Mouse (Mus musculus) limb, embryonic 11.5 days (tissue): ENCODE results near the gene Nwd1. TPM values are rescaled to one million over a fixed set of nuclear protein-coding genes. Genes with fewer than 3 reads are reported as not detected.

Experiments used
- ATAC-seq: fragments of 200-750 bp; cut with Nextera tagmentation; 2 replicates; pipeline ENCODE4 v1.8.0; 2017; ENCODE audit warnings: low read depth; ENCODE audit not compliant: insufficient number of reproducible peaks, low FRiP score, low TSS enrichment
- DNase-seq: peaks from one replicate; pipeline ENCODE4 v3.0.0-alpha.2; 2015; ENCODE audit warnings: low spot score
- H3K27ac ChIP-seq: fragments of 300-500 bp; sonication (generic); replicated peaks from 2 replicates; pipeline ENCODE4 v1.5.1; 2014; ENCODE audit warnings: low read depth, mild to moderate bottlenecking, low read length
- H3K27me3 ChIP-seq: fragments of 300-500 bp; sonication (generic); 2 replicates; pipeline ENCODE4 v1.6.1; 2014; ENCODE audit warnings: mild to moderate bottlenecking, low read length, mixed read lengths; ENCODE audit not compliant: control insufficient read depth, insufficient read depth
- H3K36me3 ChIP-seq: fragments of 300-500 bp; sonication (generic); 2 replicates; pipeline ENCODE4 v1.6.1; 2014; ENCODE audit warnings: mild to moderate bottlenecking, low read length, moderate library complexity, mixed read lengths; ENCODE audit not compliant: control insufficient read depth, insufficient read depth
- H3K4me1 ChIP-seq: fragments of 300-500 bp; sonication (generic); 2 replicates; pipeline ENCODE4 v1.6.1; 2014; ENCODE audit warnings: low read length, mixed read lengths; ENCODE audit not compliant: control insufficient read depth, insufficient read depth
- H3K4me2 ChIP-seq: fragments of 300-500 bp; sonication (generic); 2 replicates; pipeline ENCODE4 v1.6.1; 2014; ENCODE audit warnings: low read depth, mild to moderate bottlenecking, moderate library complexity; ENCODE audit not compliant: severe bottlenecking
- H3K4me3 ChIP-seq: fragments of 300-500 bp; sonication (generic); 2 replicates; pipeline ENCODE4 v1.5.1; 2014; ENCODE audit warnings: low read depth, low read length
- H3K9ac ChIP-seq: fragments of 300-500 bp; sonication (generic); 2 replicates; pipeline ENCODE4 v1.6.1; 2014; ENCODE audit warnings: mild to moderate bottlenecking, low read length
- H3K9me3 ChIP-seq: fragments of 300-500 bp; sonication (generic); 2 replicates; pipeline ENCODE4 v1.6.1; 2016; ENCODE audit warnings: low read length; ENCODE audit not compliant: control insufficient read depth
- WGBS: fragments of 180-500 bp; shearing (Covaris S2); extraction: QIAGEN DNeasy Blood & Tissue Kit; methylation state at CpG from one replicate; pipeline ENCODE4 v1.1.7; 2014; 5-methylcytosine and 5-hydroxymethylcytosine counted together
- polyA plus RNA-seq: library from polyadenylated mRNA; unstranded; fragments of >200 nt; fragmentation: Nextera tagmentation; extraction: Ambion mirVana; gene quantifications from 2 replicates; pipeline ENCODE4 v1.2.1, GENCODE M21; 2014

The Nwd1 gene
- polyA plus RNA-seq = 0.03 TPM in 1 of 2 replicates, not detected in the other

GRCm38 (mm10) chr8:72646060-72646767 is at the start of gene Nwd1:
Gene Nwd1 (plus strand): TSS chr8:72646711.
- WGBS = 72% methylated on average over 11 of the region's 11 CpGs
- Histone ChIP-seq H3K27ac (no peak within 1 kb of the TSS), H3K4me3 (no peak within 1 kb of the TSS), H3K9ac (no peak within 1 kb of the TSS), H3K36me3 (no peaks in the 10 kb centered on the region), H3K4me2 (no peak within 1 kb of the TSS), H3K4me1 (no peaks in the 10 kb centered on the region), H3K27me3 (no peaks in the 10 kb centered on the region), H3K9me3 (no peaks in the 10 kb centered on the region)
- DNase-seq = no peak
- ATAC-seq = no peak

- ATAC-seq = 0 out of 2 replicates have a peak, but pooled peaks have one; percentile 62
Observed at GRCm38 (mm10) chr8:72642885-72643284, 3.6 kb upstream of the Nwd1 start.

GRCm38 (mm10) chr8:72644601-72645000 is 1.9 kb upstream of the Nwd1 start:
- H3K27me3 ChIP-seq = no peaks in the 10 kb centered on the region
- DNase-seq (no peak), ATAC-seq (no peak)
- no peaks in the 10 kb centered on the region for H3K4me1 ChIP-seq
- H3K9me3 ChIP-seq = no peaks in the 10 kb centered on the region
- no peak overlapping the region for H3K4me2 ChIP-seq
- H3K36me3 ChIP-seq = no peaks in the 10 kb centered on the region
- H3K27ac ChIP-seq = no peak overlapping the region
- 64% methylated on average over 4 of the region's 4 CpGs for WGBS
- no peak overlapping the region for H3K9ac ChIP-seq
- no peak overlapping the region for H3K4me3 ChIP-seq

More at GRCm38 (mm10) chr8:72642885-72643284, 3.6 kb upstream of the Nwd1 start:
- Histone ChIP-seq H3K9me3 (no peaks in the 10 kb centered on the region), H3K27ac (no peak overlapping the region), H3K4me1 (no peaks in the 10 kb centered on the region), H3K27me3 (no peaks in the 10 kb centered on the region), H3K9ac (no peak overlapping the region), H3K36me3 (no peaks in the 10 kb centered on the region), H3K4me2 (no peak overlapping the region), H3K4me3 (no peak overlapping the region)
- WGBS = 88% methylated on average over 1 of the region's 1 CpGs
- DNase-seq = no peak

- Histone ChIP-seq H3K27ac (no peak overlapping the region), H3K4me1 (no peaks in the 10 kb centered on the region), H3K36me3 (no peaks in the 10 kb centered on the region), H3K9me3 (no peaks in the 10 kb centered on the region), H3K9ac (no peak overlapping the region), H3K4me2 (no peak overlapping the region), H3K4me3 (no peak overlapping the region), H3K27me3 (no peaks in the 10 kb centered on the region)
- WGBS = 79% methylated on average over 5 of the region's 5 CpGs
- ATAC-seq (no peak), DNase-seq (no peak)
Observed at GRCm38 (mm10) chr8:72646768-72647143, 245 bp downstream of the Nwd1 start.

- Histone ChIP-seq H3K9ac (no peak overlapping the region), H3K4me3 (no peak overlapping the region), H3K9me3 (no peaks in the 10 kb centered on the region), H3K4me2 (no peak overlapping the region), H3K27ac (no peak overlapping the region), H3K27me3 (no peaks in the 10 kb centered on the region), H3K36me3 (no peaks in the 10 kb centered on the region), H3K4me1 (no peaks in the 10 kb centered on the region)
- 95% methylated on average over 2 of the region's 2 CpGs for WGBS
- DNase-seq = no peak
- ATAC-seq = no peak
Observed at GRCm38 (mm10) chr8:72650697-72651096, 4.2 kb downstream of the Nwd1 start.

- no peak overlapping the region for H3K4me3 ChIP-seq
- no peak overlapping the region for H3K9ac ChIP-seq
- H3K27me3 ChIP-seq = no peaks in the 10 kb centered on the region
- no peaks in the 10 kb centered on the region for H3K4me1 ChIP-seq
- H3K27ac ChIP-seq = peak overlapping the region; percentile 65; the same call in 1 of the 2 replicates
- ATAC-seq = peak; percentile 81
- 0 out of 2 replicates have a peak overlapping the region, but pooled peaks have one; percentile 17 for H3K4me2 ChIP-seq
- H3K9me3 ChIP-seq = no peaks in the 10 kb centered on the region
- H3K36me3 ChIP-seq = no peaks in the 10 kb centered on the region
- 24% methylated on average over 13 of the region's 13 CpGs for WGBS
- peak; percentile 63 for DNase-seq
Observed at GRCm38 (mm10) chr8:72654565-72655521, 8.3 kb downstream of the Nwd1 start.

- H3K4me3 ChIP-seq = no peak overlapping the region
- H3K4me2 ChIP-seq = no peak overlapping the region
- H3K9ac ChIP-seq = no peak overlapping the region
- ATAC-seq = peak; percentile 52; the same call in 1 of the 2 replicates
- H3K27ac ChIP-seq = peak overlapping the region; percentile 65; the same call in 1 of the 2 replicates
- H3K36me3 ChIP-seq = no peaks in the 10 kb centered on the region
- H3K4me1 ChIP-seq = no peaks in the 10 kb centered on the region
- no peak for DNase-seq
- WGBS = 79% methylated on average over 3 of the region's 3 CpGs
- no peaks in the 10 kb centered on the region for H3K27me3 ChIP-seq
- no peaks in the 10 kb centered on the region for H3K9me3 ChIP-seq
Observed at GRCm38 (mm10) chr8:72655522-72655912, 9.0 kb downstream of the Nwd1 start.

GRCm38 (mm10) chr8:72659967-72660366 is 13.5 kb downstream of the Nwd1 start:
- ATAC-seq = no peak
- H3K27me3 ChIP-seq = no peaks in the 10 kb centered on the region
- no peaks in the 10 kb centered on the region for H3K9me3 ChIP-seq
- no peak overlapping the region for H3K9ac ChIP-seq
- no peak overlapping the region for H3K4me3 ChIP-seq
- H3K36me3 ChIP-seq = no peaks in the 10 kb centered on the region
- DNase-seq = no peak
- H3K4me1 ChIP-seq = no peaks in the 10 kb centered on the region
- no peak overlapping the region for H3K27ac ChIP-seq
- no peak overlapping the region for H3K4me2 ChIP-seq
- 95% methylated on average over 2 of the region's 2 CpGs for WGBS
